Mouse (Mus musculus) CH12.LX (cell line): ENCODE measurements around the gene Hipk2. TPM values are rescaled to one million over a fixed set of nuclear protein-coding genes. Genes with fewer than 3 reads are reported as not detected.

Experiments
- DNase-seq: peaks from one replicate; pipeline ENCODE4 v3.0.0-alpha.2; 2013; ENCODE audit errors: extremely low read depth
- H3K27ac ChIP-seq: 2 replicates; pipeline ENCODE4 v1.5.1; 2012; ENCODE audit warnings: low read depth, mild to moderate bottlenecking, control low read depth, moderate library complexity; ENCODE audit not compliant: insufficient read depth
- H3K27me3 ChIP-seq: replicated peaks from 2 replicates; pipeline ENCODE3; 2012; ENCODE audit warnings: inconsistent platforms
- H3K36me3 ChIP-seq, 2 experiments: replicated peaks in 1 of 2; 2 replicates each; pipeline versions ENCODE3 to v1.6.1; 2012; ENCODE audit warnings: inconsistent platforms in 1 of 2, low read length in 1 of 2, mild to moderate bottlenecking in 1 of 2, mixed read lengths in 1 of 2, moderate library complexity in 1 of 2; ENCODE audit not compliant: control insufficient read depth in 1 of 2, insufficient read depth in 1 of 2
- H3K4me1 ChIP-seq, 2 experiments: 2 replicates each; pipeline ENCODE4 v1.6.1; 2012; ENCODE audit warnings: inconsistent platforms in 1 of 2, moderate library complexity in 1 of 2; ENCODE audit not compliant: insufficient read depth in 2 of 2, control insufficient read depth in 1 of 2
- H3K4me2 ChIP-seq: 2 replicates; pipeline ENCODE4 v1.6.1; 2012; ENCODE audit warnings: low read depth, mild to moderate bottlenecking, control low read depth; ENCODE audit not compliant: poor library complexity, insufficient read depth, severe bottlenecking
- H3K4me3 ChIP-seq, 3 experiments: fragments of 150-350 bp in 1 of 3; sonication (generic) in 1 of 3; replicated peaks in 1 of 3; 2 replicates each; pipeline versions ENCODE3 to v1.5.1; 2011 to 2012; ENCODE audit warnings: low read depth in 2 of 3, low read length in 2 of 3, mild to moderate bottlenecking in 2 of 3, moderate library complexity in 2 of 3, control low read depth in 1 of 3, improper control_type of control experiment in 1 of 3, inconsistent platforms in 1 of 3, mixed read lengths in 1 of 3; ENCODE audit not compliant: poor library complexity in 1 of 3
- H3K79me2 ChIP-seq: replicated peaks from 2 replicates; pipeline ENCODE4 v1.6.1; 2012; ENCODE audit warnings: mild to moderate bottlenecking, moderate library complexity; ENCODE audit not compliant: control insufficient read depth, poor library complexity, insufficient read depth, severe bottlenecking; ENCODE audit errors: extremely low read depth
- H3K9ac ChIP-seq: 2 replicates; pipeline ENCODE4 v1.6.1; 2012; ENCODE audit warnings: low read depth, mild to moderate bottlenecking, control low read depth, moderate library complexity; ENCODE audit not compliant: insufficient read depth
- H3K9me3 ChIP-seq: replicated peaks from 2 replicates; pipeline ENCODE3; 2012; ENCODE audit warnings: low read length, inconsistent platforms, mixed read lengths
- CTCF ChIP-seq, 2 experiments: IDR thresholded peaks in 1 of 2; conservative IDR thresholded peaks in 1 of 2; 2 replicates each; pipeline ENCODE4 v1.5.1; 2011 to 2012; ENCODE audit warnings: low read depth in 2 of 2, low read length in 2 of 2, improper control_type of control experiment in 1 of 2, inconsistent platforms in 1 of 2, mild to moderate bottlenecking in 1 of 2, moderate library complexity in 1 of 2
- E2F4 ChIP-seq: IDR thresholded peaks from 2 replicates; pipeline ENCODE4 v1.6.1; 2011; ENCODE audit warnings: low read depth, low read length, improper control_type of control experiment; ENCODE audit not compliant: insufficient replicate concordance
- GABPA ChIP-seq: IDR thresholded peaks from 2 replicates; pipeline ENCODE4 v1.6.1; 2012; ENCODE audit warnings: low read depth, low read length, improper control_type of control experiment, inconsistent platforms; ENCODE audit not compliant: insufficient replicate concordance
- JUND ChIP-seq: conservative IDR thresholded peaks from 2 replicates; pipeline ENCODE4 v1.6.1; 2011; ENCODE audit warnings: low read depth, low read length, improper control_type of control experiment
- MAZ ChIP-seq: IDR thresholded peaks from 2 replicates; pipeline ENCODE4 v1.6.1; 2012; ENCODE audit warnings: low read depth, mild to moderate bottlenecking, inconsistent platforms, low read length, improper control_type of control experiment, moderate library complexity
- MEF2A ChIP-seq: IDR thresholded peaks from 2 replicates; pipeline ENCODE4 v1.6.1; 2014; ENCODE audit warnings: low read depth, mild to moderate bottlenecking, inconsistent platforms, low read length, improper control_type of control experiment, borderline replicate concordance
- MXI1 ChIP-seq: IDR thresholded peaks from 2 replicates; pipeline ENCODE4 v1.6.1; 2011; ENCODE audit warnings: mild to moderate bottlenecking, low read depth, low read length, improper control_type of control experiment
- NELFE ChIP-seq: IDR thresholded peaks from 2 replicates; pipeline ENCODE4 v1.6.1; 2011; ENCODE audit warnings: low read depth, low read length, improper control_type of control experiment
- NRF1 ChIP-seq: IDR thresholded peaks from 2 replicates; pipeline ENCODE4 v1.6.1; 2014; ENCODE audit warnings: low read depth, mild to moderate bottlenecking, inconsistent platforms, low read length, improper control_type of control experiment, moderate library complexity
- POLR2A ChIP-seq: IDR thresholded peaks from 2 replicates; pipeline ENCODE4 v1.6.1; 2011; ENCODE audit warnings: low read depth, mild to moderate bottlenecking, improper control_type of control experiment, low read length
- POLR2AphosphoS2 ChIP-seq: IDR thresholded peaks from 2 replicates; pipeline ENCODE4 v1.6.1; 2011; ENCODE audit warnings: low read depth, low read length, improper control_type of control experiment
- RAD21 ChIP-seq: IDR thresholded peaks from 2 replicates; pipeline ENCODE4 v1.6.1; 2011; ENCODE audit warnings: low read depth, mild to moderate bottlenecking, low read length, improper control_type of control experiment, moderate library complexity
- SIN3A ChIP-seq: IDR thresholded peaks from 2 replicates; pipeline ENCODE4 v1.6.1; 2012; ENCODE audit warnings: low read length, improper control_type of control experiment, inconsistent platforms
- SMC3 ChIP-seq: IDR thresholded peaks from 2 replicates; pipeline ENCODE4 v1.6.1; 2011; ENCODE audit warnings: low read depth, low read length, improper control_type of control experiment
- USF1 ChIP-seq: IDR thresholded peaks from 2 replicates; pipeline ENCODE4 v1.6.1; 2014; ENCODE audit warnings: low read depth, mild to moderate bottlenecking, inconsistent platforms, low read length, improper control_type of control experiment
- ZC3H11A ChIP-seq: IDR thresholded peaks from 2 replicates; pipeline ENCODE4 v1.6.1; 2012; ENCODE audit warnings: low read depth, mild to moderate bottlenecking, inconsistent platforms, low read length, improper control_type of control experiment
- ZKSCAN1 ChIP-seq: IDR thresholded peaks from 2 replicates; pipeline ENCODE4 v1.6.1; 2012; ENCODE audit warnings: low read depth, inconsistent platforms, low read length, improper control_type of control experiment, borderline replicate concordance
- ZMIZ1 ChIP-seq: IDR thresholded peaks from 2 replicates; pipeline ENCODE4 v1.6.1; 2012; ENCODE audit warnings: low read depth, mild to moderate bottlenecking, inconsistent platforms, low read length, improper control_type of control experiment
- dilution Hi-C: fragments of 300-500 bp; cut with MboI; formaldehyde crosslinking; loops from 2 replicates; pipeline ENCODE4 v1.14.3; 2020; ENCODE audit warnings: low sequenced_read_pairs; ENCODE audit not compliant: extremely low pct_unique_long_range_greater_than_20kb, extremely low pct_ligation_motif_present
- in situ Hi-C: fragments of 300-500 bp; cut with MboI; formaldehyde crosslinking; loops from 3 replicates; pipeline ENCODE4 v1.14.3; 2019; ENCODE audit warnings: low sequenced_read_pairs, low pct_ligation_motif_present, low pct_unique_long_range_greater_than_20kb, mixed read lengths
- polyA plus RNA-seq: library from polyadenylated mRNA; unstranded; fragments of >175 nt; gene quantifications from 2 replicates; pipeline ENCODE4 v1.2.1, GENCODE M21; 2012; ENCODE audit warnings: low read depth; ENCODE audit not compliant: insufficient read length
- total RNA-seq, 2 experiments: library from RNA; depleted of rRNA; stranded (reverse); fragments of 300-350 nt in 1 of 2; fragments of >200 nt in 1 of 2; gene quantifications; 2 replicates each; pipeline ENCODE4 v1.2.3; 2012 to 2014

Gene Hipk2
- total and polyA plus RNA-seq, 3 experiments: 1.6 to 5.3 (median 2.6) TPM

DNA sequence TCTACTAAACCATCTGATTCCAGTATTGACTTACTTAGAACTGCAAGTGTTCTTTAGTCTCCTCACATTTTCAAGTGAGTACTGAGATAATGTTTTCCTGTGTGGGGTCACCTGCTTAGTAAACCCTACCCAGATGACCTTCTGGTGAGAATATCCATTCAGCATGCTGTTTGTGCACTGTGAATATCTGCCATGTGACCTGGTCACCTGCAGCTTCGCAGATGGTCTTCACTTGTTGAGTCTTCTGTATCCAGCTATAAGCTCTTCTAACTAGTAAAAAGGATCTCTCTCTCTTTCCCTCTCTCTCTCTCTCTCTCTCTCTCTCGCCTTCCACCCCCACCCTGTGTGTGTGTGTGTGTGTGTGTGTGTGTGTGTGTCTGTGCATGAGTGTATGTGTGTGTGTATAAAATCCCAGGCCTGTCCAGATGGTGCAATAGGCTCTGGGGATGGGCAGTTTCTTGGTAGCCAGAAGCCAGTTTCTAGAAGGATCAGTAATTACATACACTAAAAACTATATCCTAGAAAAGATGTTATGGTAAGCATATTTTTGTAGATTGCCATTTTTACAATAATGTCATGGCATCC lies 99.9 kb downstream of the Hipk2 start:
- in situ Hi-C loops: no loop called here
- Histone ChIP-seq H3K36me3 (no peaks in the 10 kb centered on the region), H3K4me2 (no peak overlapping the region), H3K79me2 (no peaks in the 10 kb centered on the region), H3K4me3 (no peak overlapping the region), H3K9me3 (no peaks in the 10 kb centered on the region), H3K9ac (no peak overlapping the region), H3K4me1 (no peaks in the 10 kb centered on the region)
- DNase-seq: no peak
- TF ChIP-seq ZC3H11A (no peak), MXI1 (no peak), CTCF (conservative IDR thresholded peaks at IDR 0.05 in 1 of 2, IDR thresholded peaks at IDR 0.05 in 1 of 2; ENCODE audit: low read depth in 2 of 2, low read length in 2 of 2) (no peak), ZKSCAN1 (no peak), E2F4 (no peak), POLR2AphosphoS2 (no peak), MEF2A (no peak), ZMIZ1 (no peak), RAD21 (no peak), SMC3 (no peak), MAZ (no peak), GABPA (no peak)
- TF ChIP-seq, all 38 proteins: peak for 0
- Histone ChIP-seq H3K27me3 (no peaks in the 10 kb centered on the region), H3K27ac (no peak overlapping the region)
- dilution Hi-C loops: no loop called here

- Histone ChIP-seq H3K36me3 (no peaks in the 10 kb centered on the region), H3K79me2 (no peaks in the 10 kb centered on the region), H3K9ac (no peak overlapping the region), H3K4me1 (no peaks in the 10 kb centered on the region), H3K9me3 (no peaks in the 10 kb centered on the region), H3K4me2 (no peak overlapping the region), H3K27me3 (no peaks in the 10 kb centered on the region), H3K4me3 (no peak overlapping the region), H3K27ac (no peak overlapping the region)
- DNase-seq: no peak
- in situ Hi-C loops: no loop called here
- dilution Hi-C loops: no loop called here
- no peak for TF ChIP-seq SIN3A
- TF ChIP-seq NRF1: no peak
- TF ChIP-seq MAZ: no peak
- no peak for TF ChIP-seq USF1
- no peak for TF ChIP-seq CTCF (conservative IDR thresholded peaks at IDR 0.05 in 1 of 2, IDR thresholded peaks at IDR 0.05 in 1 of 2; ENCODE audit: low read depth in 2 of 2, low read length in 2 of 2)
- no peak for TF ChIP-seq POLR2A
- TF ChIP-seq NELFE: no peak
- no peak for TF ChIP-seq JUND
- TF ChIP-seq ZKSCAN1: no peak
- TF ChIP-seq MXI1: no peak
Measured at GRCm38 (mm10) chr6:38772836-38773518, 103.0 kb downstream of the Hipk2 start.
